In genomic region chr14:60988228-60988627, GRCm38 (mm10) we compare ENCODE assay signal across 13 mouse cellular contexts. TPM values are rescaled to one million over a fixed set of nuclear protein-coding genes. Genes with fewer than 3 reads are reported as not detected.
DNase-seq lines count a peak whose midpoint lies in the region; ATAC-seq and TF ChIP-seq lines count a peak whose summit lies in the region.
"Had no signal": no experiment of that assay in that cellular context is flagged by ENCODE, and none has a peak within 500 bp of the region (broad histone marks: within the 10 kb centered on the region; RNA-seq: fewer than 3 reads in every experiment).

No protein-coding gene starts in this region.

- H3K4me2 ChIP-seq in forebrain, embryonic 12.5 days: no peak overlapping the region
- H3K4me2 ChIP-seq in CH12.LX (ENCODE audit: insufficient read depth, low read depth, poor library complexity, severe bottlenecking): peak overlapping the region; percentile 33; the same call in 1 of the 2 replicates
- H3K4me2 ChIP-seq in kidney, embryonic 16.5 days (replicated peaks; ENCODE audit: low read depth, low read length): no peak overlapping the region

- TF ChIP-seq EP300 in CH12.LX (IDR thresholded peaks at IDR 0.05; ENCODE audit: low read length): peak; percentile 60

- no peaks in the 10 kb centered on the region for H3K79me2 ChIP-seq in CH12.LX (replicated peaks; ENCODE audit: control insufficient read depth, extremely low read depth, insufficient read depth, poor library complexity, severe bottlenecking)

- in situ Hi-C loops in CH12.LX (cut with MboI; ENCODE audit: low pct_ligation_motif_present, low pct_unique_long_range_greater_than_20kb, low sequenced_read_pairs): no loop called here

- ATAC-seq in forebrain, embryonic 12.5 days (ENCODE audit: low FRiP score): no peak
- peak; percentile 71 to 84; a peak in 3 of 4 replicates for ATAC-seq in hematopoietic stem cell, adult 5-6 weeks (replicated peaks in 1 of 2; ENCODE audit: insufficient read depth in 1 of 2, low FRiP score in 2 of 2, low TSS enrichment in 1 of 2, low read depth in 1 of 2, poor library complexity in 2 of 2, severe bottlenecking in 2 of 2)
- no peak for ATAC-seq in kidney, embryonic 16.5 days (ENCODE audit: low FRiP score, low TSS enrichment)

- TF ChIP-seq RAD21 in CH12.LX (IDR thresholded peaks at IDR 0.05; ENCODE audit: low read depth, low read length): peak; percentile 3

- H3K4me1 ChIP-seq in forebrain, embryonic 10.5 days: peaks cover 95% of the 10 kb centered on the region
- peaks cover 50% of the 10 kb centered on the region for H3K4me1 ChIP-seq in forebrain, embryonic 12.5 days
- peaks cover 25 to 65% of the 10 kb centered on the region in 2 experiments for H3K4me1 ChIP-seq in CH12.LX (ENCODE audit: control insufficient read depth in 1 of 2, insufficient read depth in 2 of 2)
- peaks cover 17% of the 10 kb centered on the region for H3K4me1 ChIP-seq in kidney, embryonic 16.5 days (ENCODE audit: insufficient read depth, low read length)

- dilution Hi-C loops in CH12.LX (cut with MboI; ENCODE audit: extremely low pct_ligation_motif_present, extremely low pct_unique_long_range_greater_than_20kb, low sequenced_read_pairs): no loop called here

- peak overlapping the region; percentile 8; the same call in 1 of the 2 replicates for H3K27ac ChIP-seq in forebrain, embryonic 10.5 days
- H3K27ac ChIP-seq in forebrain, embryonic 12.5 days: no peak overlapping the region; the same call in 1 of the 2 replicates
- H3K27ac ChIP-seq in layer of hippocampus, adult 2 months: peak overlapping the region; percentile 68
- peak overlapping the region; percentile 45 for H3K27ac ChIP-seq in CH12.LX (ENCODE audit: insufficient read depth, low read depth)
- H3K27ac ChIP-seq in kidney, embryonic 16.5 days (ENCODE audit: low read length): no peak overlapping the region

- TF ChIP-seq POLR2A in CH12.LX (IDR thresholded peaks at IDR 0.05; ENCODE audit: low read depth, low read length): no peak

- 52% methylated on average over 6 of the region's 6 CpGs for WGBS in forebrain, embryonic 10.5 days
- 26% methylated on average over 6 of the region's 6 CpGs for WGBS in forebrain, embryonic 12.5 days
- WGBS in kidney, embryonic 16.5 days: 60% methylated on average over 6 of the region's 6 CpGs

- no peak for TF ChIP-seq CTCF in layer of hippocampus, adult 2 months (conservative IDR thresholded peaks at IDR 0.05)
- no peak for TF ChIP-seq CTCF in CH12.LX (conservative IDR thresholded peaks at IDR 0.05 in 1 of 2, IDR thresholded peaks at IDR 0.05 in 1 of 2; ENCODE audit: low read depth in 2 of 2, low read length in 2 of 2)

- no peaks in the 10 kb centered on the region for H3K9me3 ChIP-seq in forebrain, embryonic 10.5 days
- no peaks in the 10 kb centered on the region for H3K9me3 ChIP-seq in forebrain, embryonic 12.5 days
- H3K9me3 ChIP-seq in CH12.LX (replicated peaks; ENCODE audit: low read length): no peaks in the 10 kb centered on the region
- H3K9me3 ChIP-seq in kidney, embryonic 16.5 days (ENCODE audit: low read length): no peaks in the 10 kb centered on the region

- no peak for DNase-seq in forebrain, embryonic 10.5 days (ENCODE audit: extremely low spot score, low spot score)
- DNase-seq in layer of hippocampus, adult 2 months (ENCODE audit: low spot score in 2 of 2): no peak
- DNase-seq in layer of hippocampus, adult 18-20 months (ENCODE audit: low spot score in 2 of 2): no peak
- peak; percentile 86 for DNase-seq in CH12.LX (ENCODE audit: extremely low read depth)
- no peak for DNase-seq in layer of hippocampus, adult 9-11 months
- DNase-seq: gastrocnemius, postnatal 25 days; kidney, adult 9 months; layer of hippocampus, postnatal 36 days; right cerebral cortex, postnatal 25 days; thymus, adult 18-20 months had no signal

- peaks cover 53% of the 10 kb centered on the region for H3K36me3 ChIP-seq in forebrain, embryonic 10.5 days (replicated peaks)
- 0 out of 2 replicates have a peak, but pooled peaks cover 3% of the 10 kb centered on the region for H3K36me3 ChIP-seq in forebrain, embryonic 12.5 days (replicated peaks)
- H3K36me3 ChIP-seq in CH12.LX (replicated peaks in 1 of 2; ENCODE audit: control insufficient read depth in 1 of 2, insufficient read depth in 1 of 2, low read length in 1 of 2): no peaks in the 10 kb centered on the region
- no peaks in the 10 kb centered on the region for H3K36me3 ChIP-seq in kidney, embryonic 16.5 days (ENCODE audit: insufficient read depth, low read length)

- H3K27me3 ChIP-seq in forebrain, embryonic 10.5 days (ENCODE audit: poor library complexity, severe bottlenecking): no peaks in the 10 kb centered on the region
- no peaks in the 10 kb centered on the region for H3K27me3 ChIP-seq in forebrain, embryonic 12.5 days
- H3K27me3 ChIP-seq in CH12.LX (replicated peaks): no peaks in the 10 kb centered on the region
- no peaks in the 10 kb centered on the region for H3K27me3 ChIP-seq in kidney, embryonic 16.5 days (ENCODE audit: insufficient read depth, low read length)

- H3K4me3 ChIP-seq in forebrain, embryonic 10.5 days: no peak overlapping the region
- no peak overlapping the region for H3K4me3 ChIP-seq in forebrain, embryonic 12.5 days (replicated peaks)
- no peak overlapping the region for H3K4me3 ChIP-seq in layer of hippocampus, adult 2 months
- H3K4me3 ChIP-seq in CH12.LX (replicated peaks in 1 of 3; ENCODE audit: low read depth in 2 of 3, low read length in 2 of 3, poor library complexity in 1 of 3): no peak overlapping the region
- H3K4me3 ChIP-seq in kidney, embryonic 16.5 days (ENCODE audit: low read length): no peak overlapping the region

- no peak overlapping the region for H3K9ac ChIP-seq in forebrain, embryonic 12.5 days
- H3K9ac ChIP-seq in CH12.LX (ENCODE audit: insufficient read depth, low read depth): peak overlapping the region; percentile 15
- H3K9ac ChIP-seq in kidney, embryonic 16.5 days (replicated peaks; ENCODE audit: low read length): no peak overlapping the region

TF ChIP-seq in CH12.LX, 34 proteins besides CTCF, POLR2A, EP300 and RAD21 (continues in another document):
- TF ChIP-seq SMC3 (IDR thresholded peaks at IDR 0.05; ENCODE audit: low read depth, low read length): no peak
- TF ChIP-seq UBTF (IDR thresholded peaks at IDR 0.05; ENCODE audit: low read depth, low read length): no peak
- no peak for TF ChIP-seq ZC3H11A (IDR thresholded peaks at IDR 0.05; ENCODE audit: low read depth, low read length)
- TF ChIP-seq ETS1 (conservative IDR thresholded peaks at IDR 0.05; ENCODE audit: low read depth, low read length): peak; percentile 46; the same call in 1 of the 2 replicates
- no peak for TF ChIP-seq MAFK (IDR thresholded peaks at IDR 0.05; ENCODE audit: insufficient replicate concordance, low read length)
- peak; percentile 24; the same call in 1 of the 2 replicates for TF ChIP-seq HCFC1 (IDR thresholded peaks at IDR 0.05; ENCODE audit: low read depth, low read length)
- TF ChIP-seq USF1 (IDR thresholded peaks at IDR 0.05; ENCODE audit: low read depth, low read length): no peak
- no peak for TF ChIP-seq USF2 (conservative IDR thresholded peaks at IDR 0.05; ENCODE audit: low read depth, low read length)
- TF ChIP-seq TBP (conservative IDR thresholded peaks at IDR 0.05; ENCODE audit: low read depth, low read length): no peak
- no peak for TF ChIP-seq E2F4 (IDR thresholded peaks at IDR 0.05; ENCODE audit: insufficient replicate concordance, low read depth, low read length)
- TF ChIP-seq RCOR1 (conservative IDR thresholded peaks at IDR 0.05; ENCODE audit: low read depth, low read length): no peak
- peak; percentile 39; the same call in 1 of the 2 replicates for TF ChIP-seq BHLHE40 (IDR thresholded peaks at IDR 0.05; ENCODE audit: low read depth, low read length)
- no peak for TF ChIP-seq MAX (IDR thresholded peaks at IDR 0.05; ENCODE audit: low read length)
- no peak for TF ChIP-seq NELFE (IDR thresholded peaks at IDR 0.05; ENCODE audit: low read depth, low read length)
- TF ChIP-seq SIN3A (IDR thresholded peaks at IDR 0.05; ENCODE audit: low read length): no peak
- TF ChIP-seq CHD1 (IDR thresholded peaks at IDR 0.05; ENCODE audit: low read depth, low read length): no peak
- peak; percentile 78 for TF ChIP-seq CHD2 (IDR thresholded peaks at IDR 0.05; ENCODE audit: low read length)
- TF ChIP-seq MEF2A (IDR thresholded peaks at IDR 0.05; ENCODE audit: borderline replicate concordance, low read depth, low read length): peak; percentile 94
- TF ChIP-seq TCF12 (IDR thresholded peaks at IDR 0.05; ENCODE audit: low read depth, low read length): peak; percentile 66; the same call in 1 of the 2 replicates
- no peak for TF ChIP-seq JUN (IDR thresholded peaks at IDR 0.05; ENCODE audit: insufficient read depth, low read depth, low read length)
- no peak for TF ChIP-seq MYC (IDR thresholded peaks at IDR 0.05; ENCODE audit: low read depth, low read length)
- TF ChIP-seq KAT2A (IDR thresholded peaks at IDR 0.05; ENCODE audit: insufficient replicate concordance, low read length): no peak
- no peak for TF ChIP-seq POLR2AphosphoS2 (IDR thresholded peaks at IDR 0.05; ENCODE audit: low read depth, low read length)
- peak; percentile 28; the same call in 1 of the 2 replicates for TF ChIP-seq ELF1 (IDR thresholded peaks at IDR 0.05; ENCODE audit: low read depth, low read length)
- no peak for TF ChIP-seq GABPA (IDR thresholded peaks at IDR 0.05; ENCODE audit: insufficient replicate concordance, low read depth, low read length)
- TF ChIP-seq NRF1 (IDR thresholded peaks at IDR 0.05; ENCODE audit: low read depth, low read length): 0 out of 2 replicates have a peak, but pooled peaks have one; percentile 5
- no peak for TF ChIP-seq MXI1 (IDR thresholded peaks at IDR 0.05; ENCODE audit: low read depth, low read length)
- TF ChIP-seq ZNF384 (IDR thresholded peaks at IDR 0.05; ENCODE audit: low read depth, low read length): peak; percentile 86
- no peak for TF ChIP-seq MAZ (IDR thresholded peaks at IDR 0.05; ENCODE audit: low read depth, low read length)
- no peak for TF ChIP-seq ZMIZ1 (IDR thresholded peaks at IDR 0.05; ENCODE audit: low read depth, low read length)
- TF ChIP-seq IRF4 (IDR thresholded peaks at IDR 0.05; ENCODE audit: low read depth, low read length): peak; percentile 83

RNA-seq across cellular contexts. Expression of gene Tnfrsf19, which starts 58.1 kb away (rescaled TPM):
- 102 and 110 TPM in 2 replicates for polyA plus RNA-seq in forebrain, embryonic 10.5 days (2016; fragmentation: Nextera tagmentation; extraction: Ambion mirVana)
- 92.5 and 118 TPM in 2 replicates for polyA plus RNA-seq in forebrain, embryonic 12.5 days (2016; fragmentation: Nextera tagmentation; extraction: Ambion mirVana)
- 10 to 100 TPM; 49.0 to 50.0 TPM for total RNA-seq in layer of hippocampus, adult 2 months (2021)
- 10 to 100 TPM; 44.2 to 48.9 TPM for total RNA-seq in layer of hippocampus, adult 18-20 months (2021)
- 1.8 and 4.4 TPM in 2 replicates for total RNA-seq in CH12.LX (2012; rRNA removed)
- 5.5 and 6.5 TPM in 2 replicates for total RNA-seq in CH12.LX (2014; rRNA removed)
- polyA plus RNA-seq in CH12.LX (2012; ENCODE audit: insufficient read length, low read depth): 4.6 and 5.1 TPM in 2 replicates
- total RNA-seq in hematopoietic stem cell, adult 5-6 weeks (2017): not detected in 2 replicates
- polyA plus RNA-seq in kidney, embryonic 16.5 days (2015; fragmentation: Nextera tagmentation; extraction: Ambion mirVana): 17.0 and 18.9 TPM in 2 replicates

Comparison
In these comparisons a context has a peak if more than half of its experiments do, and no peak if none do; other contexts are left out.
1. H3K27ac ChIP-seq: peak in forebrain, embryonic 10.5 days (single experiment), layer of hippocampus, adult 2 months (single experiment) and CH12.LX (single experiment); none in forebrain, embryonic 12.5 days (single experiment) and kidney, embryonic 16.5 days (single experiment).
2. ATAC-seq: peak in hematopoietic stem cell, adult 5-6 weeks (2 of 2); none in forebrain, embryonic 12.5 days (single experiment) and kidney, embryonic 16.5 days (single experiment).
3. RNA of gene Tnfrsf19, which starts 58.1 kb away (total RNA-seq): 49.0 to 50.0 TPM in layer of hippocampus, adult 2 months and 44.2 to 48.9 TPM in layer of hippocampus, adult 18-20 months; 1.8 to 6.5 TPM in CH12.LX and not detected in hematopoietic stem cell, adult 5-6 weeks; every median in the first group is over 4 times any median in the second.